Mouse (Mus musculus) cerebellum, adult 2 months (tissue): ENCODE results near the gene Slc22a21.

Experiments used
- CTCF ChIP-seq: fragments of 200-500 bp; IDR thresholded peaks from 2 replicates; pipeline ENCODE4 v1.5.1; 2011; ENCODE audit warnings: low read depth, mild to moderate bottlenecking, control low read depth, low read length, moderate library complexity, borderline replicate concordance; ENCODE audit not compliant: insufficient read depth
- POLR2A ChIP-seq: fragments of 200-500 bp; IDR thresholded peaks from 2 replicates; pipeline ENCODE4 v1.6.1; 2011; ENCODE audit warnings: low read length, control low read depth, borderline replicate concordance; ENCODE audit not compliant: insufficient read depth

- no peak for TF ChIP-seq CTCF
- TF ChIP-seq POLR2A, result no peak
Measured at GRCm38 (mm10) chr11:53929741-53930140, 50.4 kb downstream of the Slc22a21 start.
